Mouse (Mus musculus): ENCODE measurements at regions not wholly inside any gene's neighbourhood (a gene's known extent, or its start where the extent isn't known, plus 50 kb on each side); places are given as distances from the start of the nearest gene placed in this dataset.

GRCm38 (mm10) chr16:78121668-78122067 is 179.6 kb upstream of the Cxadr start:
- no peak overlapping the region for H3K4me3 ChIP-seq (ENCODE audit: low read depth, low read length)
- no peak overlapping the region for H3K4me2 ChIP-seq (ENCODE audit: low read length)
- no peak for ATAC-seq
- no peak overlapping the region for H3K9ac ChIP-seq (ENCODE audit: low read depth, low read length)
- H3K27ac ChIP-seq (ENCODE audit: low read length), result no peak overlapping the region
- H3K4me1 ChIP-seq (ENCODE audit: control insufficient read depth, insufficient read depth, low read length), result no peaks in the 10 kb centered on the region
- 63% methylated on average over 1 of the region's 1 CpGs for WGBS
- H3K27me3 ChIP-seq (ENCODE audit: control insufficient read depth, insufficient read depth, low read depth, low read length), result no peaks in the 10 kb centered on the region
- H3K9me3 ChIP-seq (replicated peaks; ENCODE audit: control insufficient read depth, low read length, poor library complexity, severe bottlenecking), result 0 out of 2 replicates have a peak, but pooled peaks cover 4% of the 10 kb centered on the region
- no peaks in the 10 kb centered on the region for H3K36me3 ChIP-seq (ENCODE audit: control insufficient read depth, insufficient read depth, low read length)

- no peaks in the 10 kb centered on the region for H3K4me1 ChIP-seq (ENCODE audit: control insufficient read depth, insufficient read depth, low read length)
- no peak for ATAC-seq
- H3K27ac ChIP-seq (ENCODE audit: low read length), result no peak overlapping the region
- H3K4me2 ChIP-seq (ENCODE audit: low read length), result no peak overlapping the region
- H3K4me3 ChIP-seq (ENCODE audit: low read depth, low read length), result no peak overlapping the region
- no peaks in the 10 kb centered on the region for H3K27me3 ChIP-seq (ENCODE audit: control insufficient read depth, insufficient read depth, low read depth, low read length)
- H3K36me3 ChIP-seq (ENCODE audit: control insufficient read depth, insufficient read depth, low read length), result no peaks in the 10 kb centered on the region
- 0 out of 2 replicates have a peak, but pooled peaks cover 4% of the 10 kb centered on the region for H3K9me3 ChIP-seq (replicated peaks; ENCODE audit: control insufficient read depth, low read length, poor library complexity, severe bottlenecking)
- 84% methylated on average over 2 of the region's 2 CpGs for WGBS
- no peak overlapping the region for H3K9ac ChIP-seq (ENCODE audit: low read depth, low read length)
Observed at GRCm38 (mm10) chr16:78120346-78120899, 180.9 kb upstream of the Cxadr start.

DNA sequence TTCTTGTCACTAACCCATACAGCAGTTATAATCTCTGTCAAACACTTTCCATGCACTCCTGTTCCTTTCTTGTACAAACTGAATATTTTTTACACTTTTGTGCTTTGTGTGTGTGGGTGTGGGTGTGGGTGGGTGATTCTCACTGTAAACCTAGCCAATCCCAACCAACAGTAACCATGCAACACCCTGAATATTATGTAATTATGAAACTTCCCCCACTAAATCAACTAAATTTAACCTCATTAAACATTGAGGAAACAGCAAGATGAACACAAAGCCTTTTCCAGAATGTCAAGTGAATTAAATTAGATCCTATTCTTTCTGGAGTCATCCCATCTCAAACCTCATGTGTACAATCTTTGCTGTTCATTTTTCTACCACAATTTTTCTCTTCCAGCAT is 197.0 kb upstream of the Cxadr start:
- no peak for ATAC-seq
- no peaks in the 10 kb centered on the region for H3K4me1 ChIP-seq (ENCODE audit: control insufficient read depth, insufficient read depth, low read length)
- H3K36me3 ChIP-seq (ENCODE audit: control insufficient read depth, insufficient read depth, low read length), result no peaks in the 10 kb centered on the region
- H3K27me3 ChIP-seq (ENCODE audit: control insufficient read depth, insufficient read depth, low read depth, low read length), result no peaks in the 10 kb centered on the region
- H3K4me2 ChIP-seq (ENCODE audit: low read length), result no peak overlapping the region
- no peaks in the 10 kb centered on the region for H3K9me3 ChIP-seq (replicated peaks; ENCODE audit: control insufficient read depth, low read length, poor library complexity, severe bottlenecking)
- no peak overlapping the region for H3K9ac ChIP-seq (ENCODE audit: low read depth, low read length)
- no peak overlapping the region for H3K27ac ChIP-seq (ENCODE audit: low read length)
- no peak overlapping the region for H3K4me3 ChIP-seq (ENCODE audit: low read depth, low read length)

GRCm38 (mm10) chr16:78101415-78102326 is 199.6 kb upstream of the Cxadr start:
- Histone ChIP-seq H3K9me3 (replicated peaks; ENCODE audit: control insufficient read depth, low read length, poor library complexity, severe bottlenecking) (no peaks in the 10 kb centered on the region), H3K36me3 (ENCODE audit: control insufficient read depth, insufficient read depth, low read length) (no peaks in the 10 kb centered on the region), H3K4me2 (ENCODE audit: low read length) (peak overlapping the region; percentile 33), H3K27me3 (ENCODE audit: control insufficient read depth, insufficient read depth, low read depth, low read length) (no peaks in the 10 kb centered on the region), H3K27ac (ENCODE audit: low read length) (0 out of 2 replicates have a peak overlapping the region, but pooled peaks have one; percentile 34), H3K9ac (ENCODE audit: low read depth, low read length) (no peak overlapping the region), H3K4me3 (ENCODE audit: low read depth, low read length) (no peak overlapping the region), H3K4me1 (ENCODE audit: control insufficient read depth, insufficient read depth, low read length) (no peaks in the 10 kb centered on the region)
- peak; percentile 28; the same call in 1 of the 2 replicates for ATAC-seq
- WGBS, result 12% methylated on average over 14 of the region's 14 CpGs

DNA sequence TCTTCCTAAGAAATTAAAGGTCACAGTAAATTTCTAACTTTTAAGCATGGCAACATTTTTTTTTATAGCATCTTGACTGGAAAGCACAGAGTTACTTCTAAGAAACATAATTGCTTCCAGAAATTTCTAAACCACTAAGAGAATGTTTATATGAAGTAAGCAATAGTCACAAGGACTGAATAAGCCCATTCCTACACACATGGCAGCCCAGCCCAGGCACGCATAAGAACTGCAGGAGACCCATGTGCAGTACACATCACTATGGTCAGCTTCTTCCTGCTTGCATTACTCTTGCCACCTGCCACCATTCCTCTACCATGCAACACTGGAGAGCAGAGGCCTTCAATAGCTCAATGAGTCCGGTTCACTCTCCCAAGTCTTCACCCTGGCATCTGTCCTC is 201.4 kb upstream of the Cxadr start:
- no peak overlapping the region for H3K4me3 ChIP-seq (ENCODE audit: low read depth, low read length)
- no peak overlapping the region for H3K4me2 ChIP-seq (ENCODE audit: low read length)
- no peak overlapping the region for H3K9ac ChIP-seq (ENCODE audit: low read depth, low read length)
- no peak overlapping the region for H3K27ac ChIP-seq (ENCODE audit: low read length)
- no peaks in the 10 kb centered on the region for H3K36me3 ChIP-seq (ENCODE audit: control insufficient read depth, insufficient read depth, low read length)
- ATAC-seq, result no peak
- WGBS, result 91% methylated on average over 2 of the region's 2 CpGs
- H3K9me3 ChIP-seq (replicated peaks; ENCODE audit: control insufficient read depth, low read length, poor library complexity, severe bottlenecking), result no peaks in the 10 kb centered on the region
- H3K4me1 ChIP-seq (ENCODE audit: control insufficient read depth, insufficient read depth, low read length), result no peaks in the 10 kb centered on the region
- H3K27me3 ChIP-seq (ENCODE audit: control insufficient read depth, insufficient read depth, low read depth, low read length), result no peaks in the 10 kb centered on the region

- Histone ChIP-seq H3K9ac (ENCODE audit: low read depth, low read length) (no peak overlapping the region), H3K9me3 (replicated peaks; ENCODE audit: control insufficient read depth, low read length, poor library complexity, severe bottlenecking) (no peaks in the 10 kb centered on the region), H3K4me1 (ENCODE audit: control insufficient read depth, insufficient read depth, low read length) (no peaks in the 10 kb centered on the region), H3K27me3 (ENCODE audit: control insufficient read depth, insufficient read depth, low read depth, low read length) (no peaks in the 10 kb centered on the region), H3K4me3 (ENCODE audit: low read depth, low read length) (no peak overlapping the region), H3K4me2 (ENCODE audit: low read length) (no peak overlapping the region), H3K36me3 (ENCODE audit: control insufficient read depth, insufficient read depth, low read length) (no peaks in the 10 kb centered on the region), H3K27ac (ENCODE audit: low read length) (no peak overlapping the region)
- WGBS, result 64% methylated on average over 6 of the region's 6 CpGs
- ATAC-seq, result no peak
Observed at GRCm38 (mm10) chr16:78099114-78099513, 202.2 kb upstream of the Cxadr start.

GRCm38 (mm10) chr16:78098555-78098954 is 202.7 kb upstream of the Cxadr start:
- ATAC-seq, result no peak
- H3K4me2 ChIP-seq (ENCODE audit: low read length), result no peak overlapping the region
- H3K36me3 ChIP-seq (ENCODE audit: control insufficient read depth, insufficient read depth, low read length), result no peaks in the 10 kb centered on the region
- H3K27me3 ChIP-seq (ENCODE audit: control insufficient read depth, insufficient read depth, low read depth, low read length), result no peaks in the 10 kb centered on the region
- H3K9ac ChIP-seq (ENCODE audit: low read depth, low read length), result no peak overlapping the region
- no peaks in the 10 kb centered on the region for H3K4me1 ChIP-seq (ENCODE audit: control insufficient read depth, insufficient read depth, low read length)
- H3K27ac ChIP-seq (ENCODE audit: low read length), result no peak overlapping the region
- no peak overlapping the region for H3K4me3 ChIP-seq (ENCODE audit: low read depth, low read length)
- no peaks in the 10 kb centered on the region for H3K9me3 ChIP-seq (replicated peaks; ENCODE audit: control insufficient read depth, low read length, poor library complexity, severe bottlenecking)
- 67% methylated on average over 6 of the region's 6 CpGs for whole genome bisulfite sequencing

DNA sequence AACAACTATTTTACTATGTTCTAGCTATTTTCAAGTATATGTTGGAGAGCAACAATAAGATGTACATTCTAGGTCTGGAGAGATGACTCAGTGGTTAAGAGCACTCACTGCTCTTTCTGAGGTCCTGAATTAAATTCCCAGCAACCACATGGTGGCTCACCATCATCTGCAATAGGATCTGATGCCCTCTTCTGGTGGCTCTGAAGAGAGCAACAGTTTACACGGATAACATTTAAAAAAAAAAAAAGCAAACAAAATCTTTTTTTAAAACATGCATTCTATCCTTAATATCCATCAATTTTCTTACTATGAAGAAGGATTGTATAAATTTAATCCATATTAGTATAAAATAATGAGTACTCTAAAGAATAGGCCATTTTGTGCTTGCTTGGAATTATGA is 204.7 kb upstream of the Cxadr start:
- 65% methylated on average over 1 of the region's 1 CpGs for WGBS
- Histone ChIP-seq H3K4me1 (ENCODE audit: control insufficient read depth, insufficient read depth, low read length) (no peaks in the 10 kb centered on the region), H3K27ac (ENCODE audit: low read length) (no peak overlapping the region), H3K4me3 (ENCODE audit: low read depth, low read length) (no peak overlapping the region), H3K27me3 (ENCODE audit: control insufficient read depth, insufficient read depth, low read depth, low read length) (no peaks in the 10 kb centered on the region), H3K9ac (ENCODE audit: low read depth, low read length) (no peak overlapping the region), H3K4me2 (ENCODE audit: low read length) (no peak overlapping the region), H3K9me3 (replicated peaks; ENCODE audit: control insufficient read depth, low read length, poor library complexity, severe bottlenecking) (no peaks in the 10 kb centered on the region), H3K36me3 (ENCODE audit: control insufficient read depth, insufficient read depth, low read length) (no peaks in the 10 kb centered on the region)
- no peak for ATAC-seq

DNA sequence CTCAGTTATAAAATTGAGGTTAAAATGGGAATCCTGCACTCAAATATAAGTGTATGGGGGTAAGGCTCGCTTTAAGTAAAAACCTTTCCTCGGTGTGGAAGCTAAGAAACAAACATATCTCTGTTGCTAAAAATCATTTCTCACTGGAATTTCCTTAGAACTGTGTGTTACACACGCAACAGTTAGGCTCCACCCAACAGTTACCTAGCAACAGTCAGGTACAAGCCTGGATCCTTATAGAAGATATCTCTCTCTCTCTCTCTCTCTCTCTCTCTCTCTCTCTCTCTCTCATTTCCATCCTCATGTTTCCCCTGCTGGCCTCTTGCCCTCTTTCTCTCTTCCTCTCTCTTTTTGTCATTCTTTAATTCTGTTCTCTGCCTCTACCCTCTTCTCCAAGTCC is 211.1 kb upstream of the Cxadr start:
- Histone ChIP-seq H3K4me2 (ENCODE audit: low read length) (no peak overlapping the region), H3K27me3 (ENCODE audit: control insufficient read depth, insufficient read depth, low read depth, low read length) (no peaks in the 10 kb centered on the region), H3K4me1 (ENCODE audit: control insufficient read depth, insufficient read depth, low read length) (peaks cover 5% of the 10 kb centered on the region), H3K36me3 (ENCODE audit: control insufficient read depth, insufficient read depth, low read length) (no peaks in the 10 kb centered on the region), H3K4me3 (ENCODE audit: low read depth, low read length) (no peak overlapping the region), H3K9me3 (replicated peaks; ENCODE audit: control insufficient read depth, low read length, poor library complexity, severe bottlenecking) (no peaks in the 10 kb centered on the region), H3K27ac (ENCODE audit: low read length) (no peak overlapping the region), H3K9ac (ENCODE audit: low read depth, low read length) (no peak overlapping the region)
- 69% methylated on average over 3 of the region's 3 CpGs for WGBS
- ATAC-seq, result no peak
